ENCODE assay signal across 12 mouse cellular contexts in the genomic region with DNA sequence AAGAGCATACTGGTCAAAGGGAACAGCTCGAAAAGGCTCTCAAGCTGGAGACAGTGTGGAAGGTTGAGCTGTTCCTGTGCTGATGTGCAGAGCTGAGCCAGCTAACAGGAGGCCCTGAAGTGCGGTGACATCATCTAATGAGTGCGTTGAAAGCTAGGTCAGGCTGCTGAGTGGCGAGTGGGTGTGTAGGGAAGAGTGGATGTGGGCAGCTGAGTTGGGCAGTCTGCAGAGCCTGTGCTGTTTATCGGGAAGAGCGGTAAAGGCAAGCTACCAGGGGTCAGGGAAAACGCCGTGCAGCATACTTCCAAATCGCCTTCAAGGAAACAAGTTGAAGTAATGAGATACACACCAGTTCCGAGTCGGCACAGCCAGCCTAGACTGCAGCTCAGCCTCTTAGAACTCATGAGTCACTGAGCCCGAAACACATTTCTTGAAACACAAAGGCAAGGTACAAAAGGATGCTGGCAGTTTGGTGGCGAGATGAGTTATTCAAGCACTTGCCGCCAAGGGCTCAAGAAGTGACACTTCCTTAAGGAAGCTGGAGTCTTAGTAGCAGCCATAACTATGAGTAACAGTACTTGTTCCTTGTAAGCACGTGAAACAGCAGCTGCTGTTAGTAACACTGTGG. TPM values are rescaled to one million over a fixed set of nuclear protein-coding genes. Genes with fewer than 3 reads are reported as not detected.
A peak's percentile ranks its signal among the peaks of the same experiment; 100 is the strongest.
DNase-seq lines count a peak whose midpoint lies in the region; ATAC-seq lines count a peak whose summit lies in the region.
"Had no signal": no experiment of that assay in that cellular context is flagged by ENCODE, and none has a peak within 500 bp of the region (broad histone marks: within the 10 kb centered on the region; RNA-seq: fewer than 3 reads in every experiment).

No protein-coding gene starts in this region.

- peaks cover 28% of the 10 kb centered on the region; the same call in 1 of the 2 replicates for H3K36me3 ChIP-seq in heart, embryonic 15.5 days

- no peak overlapping the region for H3K4me3 ChIP-seq in heart, embryonic 15.5 days
- H3K4me3 ChIP-seq: erythroblast, embryonic 14.5 days; hindbrain, embryonic 15.5 days had no signal

- no peak overlapping the region; the same call in 1 of the 2 replicates for H3K27ac ChIP-seq in heart, embryonic 15.5 days
- H3K27ac ChIP-seq: hindbrain, embryonic 15.5 days had no signal

- H3K9me3 ChIP-seq in heart, embryonic 15.5 days (replicated peaks): no peaks in the 10 kb centered on the region
- H3K9me3 ChIP-seq: hindbrain, embryonic 15.5 days had no signal

- 0 out of 2 replicates have a peak overlapping the region, but pooled peaks have one; percentile 30 for H3K4me2 ChIP-seq in heart, embryonic 15.5 days
- H3K4me2 ChIP-seq: hindbrain, embryonic 15.5 days had no signal

- peak; percentile 88 for ATAC-seq in heart, embryonic 15.5 days (replicated peaks; ENCODE audit: insufficient number of reproducible peaks, insufficient read depth, low FRiP score, low read depth)
- ATAC-seq in granulocyte monocyte progenitor cell, adult 5-6 weeks (replicated peaks; ENCODE audit: poor library complexity, severe bottlenecking): no peak

- peaks cover 13% of the 10 kb centered on the region for H3K4me1 ChIP-seq in heart, embryonic 15.5 days (replicated peaks)

- intact Hi-C loops in heart, postnatal 25 days (cut with DNase I): no loop called here

- no peak for DNase-seq in heart, postnatal 25 days (ENCODE audit: low spot score)
- DNase-seq in 3T3-L1 (ENCODE audit: low read depth, low spot score): peak; percentile 15
- DNase-seq in NIH3T3 (ENCODE audit: low read depth): peak; percentile 61
- DNase-seq in heart, postnatal 4 days: peak; percentile 21
- DNase-seq in lung, postnatal 25 days (ENCODE audit: low spot score): no peak
- DNase-seq: cerebellum, adult 2 months; kidney, adult 18-20 months had no signal

- no peaks in the 10 kb centered on the region for H3K27me3 ChIP-seq in heart, embryonic 15.5 days
- H3K27me3 ChIP-seq: hindbrain, embryonic 15.5 days had no signal

- WGBS in heart, embryonic 15.5 days: 48% methylated on average over 15 of the region's 15 CpGs

- H3K9ac ChIP-seq in heart, embryonic 15.5 days: no peak overlapping the region
- H3K9ac ChIP-seq: hindbrain, embryonic 15.5 days had no signal

RNA-seq across cellular contexts. Expression of a gene that starts 33.6 kb away (rescaled TPM):
- polyA plus RNA-seq in heart, embryonic 15.5 days (2015; fragmentation: Nextera tagmentation; extraction: Ambion mirVana): 21.2 and 29.9 TPM in 2 replicates
- total RNA-seq in heart, postnatal 25 days (2021): 10 to 100 TPM in 1 of 2 experiments, 1 to 10 TPM in 1; 8.8 to 10.1 TPM
- 10 to 100 TPM; 16.7 to 18.1 TPM for total RNA-seq in heart, postnatal 4 days (2021)
- 38.1 and 41.9 TPM in 2 replicates for total RNA-seq in granulocyte monocyte progenitor cell, adult 5-6 weeks (2014; fragmentation: Nextera tagmentation)
- total RNA-seq in granulocyte monocyte progenitor cell, adult 5-6 weeks (2017): 19.0 and 22.6 TPM in 2 replicates

RNA-seq across cellular contexts. Expression of a gene that starts 33.7 kb away (rescaled TPM):
- 8.3 and 8.5 TPM in 2 replicates for polyA plus RNA-seq in heart, embryonic 15.5 days (2015; fragmentation: Nextera tagmentation; extraction: Ambion mirVana)
- total RNA-seq in heart, postnatal 25 days (2021): under 1 TPM in 1 of 2 experiments, not detected in 1; 0.20 TPM
- total RNA-seq in heart, postnatal 4 days (2021): 1 to 10 TPM; 3.5 to 4.2 TPM
- 3.5 and 5.3 TPM in 2 replicates for total RNA-seq in granulocyte monocyte progenitor cell, adult 5-6 weeks (2014; fragmentation: Nextera tagmentation)
- total RNA-seq in granulocyte monocyte progenitor cell, adult 5-6 weeks (2017): 5.9 and 9.3 TPM in 2 replicates
- total RNA-seq: gastrocnemius, adult 8-10 months had no signal

RNA-seq across cellular contexts. Expression of a gene that starts 46.4 kb away (rescaled TPM):
- 0.31 and 0.65 TPM in 2 replicates for polyA plus RNA-seq in heart, embryonic 15.5 days (2015; fragmentation: Nextera tagmentation; extraction: Ambion mirVana)
- under 1 TPM; 0.22 to 0.36 TPM for total RNA-seq in heart, postnatal 25 days (2021)
- total RNA-seq in heart, postnatal 4 days (2021): under 1 TPM; 0.25 to 0.55 TPM
- total RNA-seq in granulocyte monocyte progenitor cell, adult 5-6 weeks (2014; fragmentation: Nextera tagmentation): 1.2 TPM in 2 replicates
- total RNA-seq in granulocyte monocyte progenitor cell, adult 5-6 weeks (2017): 0.15 and 0.65 TPM in 2 replicates
- polyA plus RNA-seq: erythroblast, embryonic 14.5 days had no signal

Comparison
In these comparisons a context has a peak if more than half of its experiments do, and no peak if none do; other contexts are left out.
1. DNase-seq: peak in 3T3-L1 (single experiment), NIH3T3 (single experiment) and heart, postnatal 4 days (single experiment); none in heart, postnatal 25 days (single experiment) and lung, postnatal 25 days (single experiment).